Mouse (Mus musculus): ENCODE data around the gene Lhfpl2. TPM values are rescaled to one million over a fixed set of nuclear protein-coding genes. Genes with fewer than 3 reads are reported as not detected.
A peak's percentile ranks its signal among the peaks of the same experiment; 100 is the strongest.
"Not testable (repeated sequence)": the region's sequence is repeated elsewhere in the genome, so short reads cannot be mapped to it uniquely, and the experiment has no call there.

The Lhfpl2 gene
- 20.0 and 21.0 TPM in 2 replicates for polyA plus RNA-seq (2015; fragmentation: Nextera tagmentation; extraction: Ambion mirVana)

GRCm38 (mm10) chr13:94057563-94058560 lies at the start of gene Lhfpl2:
Gene Lhfpl2 (plus strand): TSS chr13:94057796.
- Histone ChIP-seq H3K27ac (replicated peaks) (peak within 1 kb of the TSS; percentile 69), H3K9me3 (no peaks in the 10 kb centered on the region), H3K36me3 (no peaks in the 10 kb centered on the region), H3K4me2 (peak within 1 kb of the TSS; percentile 100), H3K4me3 (peak within 1 kb of the TSS; percentile 77), H3K27me3 (peaks cover 33% of the 10 kb centered on the region), H3K4me1 (replicated peaks) (peaks cover 24% of the 10 kb centered on the region), H3K9ac (peak within 1 kb of the TSS; percentile 60)
- peak; percentile 79 for ATAC-seq (ENCODE audit: low FRiP score, low read depth)
- WGBS: under 1% methylated on average over 80 of the region's 85 CpGs

- H3K27me3 ChIP-seq: no peaks in the 10 kb centered on the region
- H3K4me1 ChIP-seq (replicated peaks): no peaks in the 10 kb centered on the region
- ATAC-seq (ENCODE audit: low FRiP score, low read depth): no peak
- no peaks in the 10 kb centered on the region for H3K36me3 ChIP-seq
- H3K9me3 ChIP-seq: no peaks in the 10 kb centered on the region
- H3K4me2 ChIP-seq: no peak overlapping the region
- no peak overlapping the region for H3K9ac ChIP-seq
- no peak overlapping the region for H3K4me3 ChIP-seq
- WGBS: 94% methylated on average over 4 of the region's 4 CpGs
- no peak overlapping the region for H3K27ac ChIP-seq (replicated peaks)
Measured at GRCm38 (mm10) chr13:94011996-94012575, 45.5 kb upstream of the Lhfpl2 start.

DNA sequence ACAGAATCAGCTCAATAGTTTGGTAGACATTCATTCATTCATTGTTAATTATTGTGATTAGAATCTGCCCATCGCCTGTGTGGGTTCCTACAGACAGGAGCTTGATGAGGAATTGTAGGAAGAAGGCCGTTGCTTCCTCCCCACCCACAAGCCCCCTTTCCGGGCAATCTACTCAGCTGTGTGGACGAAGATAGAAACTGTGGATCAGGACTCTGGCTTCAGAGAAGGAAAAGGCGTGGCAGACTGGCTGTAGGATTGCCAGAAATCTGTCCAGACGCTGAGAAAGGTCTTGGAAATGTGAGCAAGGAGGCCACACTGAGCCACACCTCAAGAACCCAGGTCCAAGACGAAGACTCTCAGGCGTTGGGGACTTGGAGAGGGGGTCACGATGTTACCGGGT lies 43.6 kb upstream of the Lhfpl2 start:
- H3K4me3 ChIP-seq: no peak overlapping the region
- no peak overlapping the region for H3K9ac ChIP-seq
- no peak for ATAC-seq (ENCODE audit: low FRiP score, low read depth)
- H3K36me3 ChIP-seq: no peaks in the 10 kb centered on the region
- H3K9me3 ChIP-seq: no peaks in the 10 kb centered on the region
- no peak overlapping the region for H3K27ac ChIP-seq (replicated peaks)
- no peaks in the 10 kb centered on the region for H3K4me1 ChIP-seq (replicated peaks)
- H3K27me3 ChIP-seq: no peaks in the 10 kb centered on the region
- 91% methylated on average over 10 of the region's 10 CpGs for WGBS
- no peak overlapping the region for H3K4me2 ChIP-seq

GRCm38 (mm10) chr13:94024575-94024974 lies 33.0 kb upstream of the Lhfpl2 start:
- H3K36me3 ChIP-seq; H3K9ac ChIP-seq; H3K4me3 ChIP-seq; H3K27me3 ChIP-seq; ATAC-seq (ENCODE audit: low FRiP score, low read depth); H3K27ac ChIP-seq (replicated peaks); H3K4me1 ChIP-seq (replicated peaks); H3K9me3 ChIP-seq; H3K4me2 ChIP-seq: not testable (repeated sequence)
- WGBS: 73% methylated on average over 10 of the region's 13 CpGs

- Histone ChIP-seq H3K9ac (no peak overlapping the region), H3K4me2 (no peak overlapping the region)
- no peak for ATAC-seq (ENCODE audit: low FRiP score, low read depth)
Measured at GRCm38 (mm10) chr13:94029147-94029546, 28.4 kb upstream of the Lhfpl2 start.

GRCm38 (mm10) chr13:94030551-94030950 lies 27.0 kb upstream of the Lhfpl2 start:
- Histone ChIP-seq H3K9me3 (no peaks in the 10 kb centered on the region), H3K36me3 (no peaks in the 10 kb centered on the region), H3K4me1 (replicated peaks) (no peaks in the 10 kb centered on the region), H3K9ac (no peak overlapping the region), H3K27me3 (no peaks in the 10 kb centered on the region), H3K27ac (replicated peaks) (no peak overlapping the region), H3K4me2 (no peak overlapping the region), H3K4me3 (no peak overlapping the region)
- ATAC-seq (ENCODE audit: low FRiP score, low read depth): no peak
- 79% methylated on average over 2 of the region's 2 CpGs for WGBS

More at GRCm38 (mm10) chr13:94029147-94029546, 28.4 kb upstream of the Lhfpl2 start:
- Histone ChIP-seq H3K4me1 (replicated peaks) (no peaks in the 10 kb centered on the region), H3K9me3 (no peaks in the 10 kb centered on the region), H3K36me3 (no peaks in the 10 kb centered on the region), H3K27me3 (no peaks in the 10 kb centered on the region), H3K27ac (replicated peaks) (no peak overlapping the region), H3K4me3 (no peak overlapping the region)
- 79% methylated on average over 10 of the region's 10 CpGs for WGBS

GRCm38 (mm10) chr13:94037313-94038051 lies 20.1 kb upstream of the Lhfpl2 start:
- ATAC-seq (ENCODE audit: low FRiP score, low read depth): peak; percentile 23; the same call in 1 of the 2 replicates
- Histone ChIP-seq H3K4me3 (no peak overlapping the region), H3K36me3 (no peaks in the 10 kb centered on the region), H3K27ac (replicated peaks) (peak overlapping the region; percentile 33; the same call in 1 of the 2 replicates), H3K4me2 (no peak overlapping the region), H3K9me3 (no peaks in the 10 kb centered on the region), H3K27me3 (no peaks in the 10 kb centered on the region), H3K9ac (no peak overlapping the region), H3K4me1 (replicated peaks) (no peaks in the 10 kb centered on the region)
- WGBS: 32% methylated on average over 6 of the region's 6 CpGs

GRCm38 (mm10) chr13:94038052-94038340 lies 19.6 kb upstream of the Lhfpl2 start:
- no peak for ATAC-seq (ENCODE audit: low FRiP score, low read depth)
- 34% methylated on average over 2 of the region's 2 CpGs for WGBS
- H3K27ac ChIP-seq (replicated peaks): peak overlapping the region; percentile 33; the same call in 1 of the 2 replicates
- H3K4me3 ChIP-seq: no peak overlapping the region
- no peak overlapping the region for H3K4me2 ChIP-seq
- no peaks in the 10 kb centered on the region for H3K4me1 ChIP-seq (replicated peaks)
- no peaks in the 10 kb centered on the region for H3K36me3 ChIP-seq
- no peak overlapping the region for H3K9ac ChIP-seq
- H3K27me3 ChIP-seq: no peaks in the 10 kb centered on the region
- H3K9me3 ChIP-seq: no peaks in the 10 kb centered on the region

GRCm38 (mm10) chr13:94050036-94050435 lies 7.6 kb upstream of the Lhfpl2 start:
- H3K36me3 ChIP-seq: no peaks in the 10 kb centered on the region
- 82% methylated on average over 7 of the region's 7 CpGs for WGBS
- H3K27me3 ChIP-seq: no peaks in the 10 kb centered on the region
- no peak overlapping the region for H3K4me2 ChIP-seq
- H3K9ac ChIP-seq: no peak overlapping the region
- no peak for ATAC-seq (ENCODE audit: low FRiP score, low read depth)
- H3K4me1 ChIP-seq (replicated peaks): no peaks in the 10 kb centered on the region
- no peak overlapping the region for H3K27ac ChIP-seq (replicated peaks)
- no peak overlapping the region for H3K4me3 ChIP-seq
- H3K9me3 ChIP-seq: no peaks in the 10 kb centered on the region

DNA sequence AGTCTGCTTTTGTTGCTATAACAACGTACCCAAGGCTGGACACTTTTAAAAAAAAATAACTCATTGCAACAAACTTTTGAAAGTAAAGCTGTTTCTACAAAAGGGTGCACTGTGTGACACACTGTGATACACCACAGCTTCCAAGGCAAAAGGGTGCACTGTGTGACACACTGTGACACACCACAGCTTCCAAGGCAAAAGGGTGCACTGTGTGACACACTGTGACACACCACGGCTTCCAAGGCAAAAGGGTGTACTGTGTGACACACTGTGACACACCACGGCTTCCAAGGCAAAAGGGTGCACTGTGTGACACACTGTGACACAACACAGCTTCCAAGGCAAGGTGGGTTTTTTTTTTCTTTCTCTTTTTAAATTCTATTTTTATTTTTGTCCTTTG lies 6.8 kb upstream of the Lhfpl2 start:
- no peak for ATAC-seq (ENCODE audit: low FRiP score, low read depth)
- Histone ChIP-seq H3K36me3 (no peaks in the 10 kb centered on the region), H3K4me2 (no peak overlapping the region), H3K9me3 (no peaks in the 10 kb centered on the region), H3K27me3 (0 out of 2 replicates have a peak, but pooled peaks cover 3% of the 10 kb centered on the region), H3K4me3 (no peak overlapping the region), H3K4me1 (replicated peaks) (no peaks in the 10 kb centered on the region), H3K27ac (replicated peaks) (no peak overlapping the region), H3K9ac (no peak overlapping the region)
- WGBS: 91% methylated on average over 3 of the region's 3 CpGs

GRCm38 (mm10) chr13:94057036-94057562 lies 497 bp upstream of the Lhfpl2 start:
- peak overlapping the region; percentile 100 for H3K4me2 ChIP-seq
- H3K4me3 ChIP-seq: peak overlapping the region; percentile 77
- no peak for ATAC-seq (ENCODE audit: low FRiP score, low read depth)
- under 1% methylated on average over 17 of the region's 17 CpGs for WGBS
- H3K27me3 ChIP-seq: peaks cover 27% of the 10 kb centered on the region
- H3K36me3 ChIP-seq: no peaks in the 10 kb centered on the region
- H3K4me1 ChIP-seq (replicated peaks): peaks cover 19% of the 10 kb centered on the region
- peak overlapping the region; percentile 60 for H3K9ac ChIP-seq
- H3K27ac ChIP-seq (replicated peaks): peak overlapping the region; percentile 32; the same call in 1 of the 2 replicates
- no peaks in the 10 kb centered on the region for H3K9me3 ChIP-seq

All from hindbrain, embryonic 15.5 days (tissue).